ENCODE assay signal across 10 mouse cellular contexts in the genomic region with DNA sequence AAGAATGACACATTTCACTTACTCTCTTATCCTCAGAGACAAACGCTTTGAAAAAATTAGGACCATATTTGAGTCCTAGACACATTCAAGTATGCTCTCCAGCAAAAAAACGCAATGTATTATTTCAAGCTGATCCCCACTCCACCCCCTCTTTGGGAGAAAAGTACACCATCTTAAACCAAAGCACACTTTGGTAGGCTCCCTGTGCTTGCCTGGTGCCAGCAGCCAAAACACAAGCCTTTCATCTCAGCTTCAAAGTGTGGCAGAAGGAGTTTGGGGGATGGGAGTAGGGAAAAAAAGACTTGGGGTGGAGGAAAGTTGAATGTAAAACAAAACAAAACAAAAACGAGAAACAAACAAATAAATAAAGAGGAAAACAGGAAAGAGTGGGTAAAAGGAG.
DNase-seq lines count a peak whose midpoint lies in the region; ATAC-seq and TF ChIP-seq lines count a peak whose summit lies in the region.
"Had no signal": no experiment of that assay in that cellular context is flagged by ENCODE, and none has a peak within 500 bp of the region (broad histone marks: within the 10 kb centered on the region; RNA-seq: fewer than 3 reads in every experiment).

No protein-coding gene starts in this region.

- H3K4me1 ChIP-seq in kidney, embryonic 16.5 days (ENCODE audit: insufficient read depth, low read length), result 0 out of 2 replicates have a peak, but pooled peaks cover 4% of the 10 kb centered on the region
- no peaks in the 10 kb centered on the region for H3K4me1 ChIP-seq in kidney, adult 2 months (ENCODE audit: control insufficient read depth, insufficient read depth, low read length)
- peaks cover 6% of the 10 kb centered on the region; the same call in 1 of the 2 replicates for H3K4me1 ChIP-seq in embryonic facial prominence, embryonic 12.5 days
- H3K4me1 ChIP-seq in hindbrain, embryonic 12.5 days, result peaks cover 14% of the 10 kb centered on the region; the same call in 1 of the 2 replicates
- peaks cover 8% of the 10 kb centered on the region for H3K4me1 ChIP-seq in midbrain, embryonic 15.5 days
- H3K4me1 ChIP-seq: liver, embryonic 15.5 days had no signal

- no peak for DNase-seq in kidney, adult 2 months
- DNase-seq in thymus, postnatal 36 days, result no peak
- DNase-seq in left cerebral cortex, adult 9 months (ENCODE audit: low spot score in 2 of 2), result no peak
- DNase-seq in layer of hippocampus, postnatal 25 days (ENCODE audit: extremely low spot score in 1 of 2, low spot score in 1 of 2), result no peak
- DNase-seq: adrenal gland, adult 8-10 months had no signal

- no peak overlapping the region for H3K9ac ChIP-seq in kidney, embryonic 16.5 days (replicated peaks; ENCODE audit: low read length)
- H3K9ac ChIP-seq in embryonic facial prominence, embryonic 12.5 days, result no peak overlapping the region
- H3K9ac ChIP-seq in hindbrain, embryonic 12.5 days, result no peak overlapping the region
- no peak overlapping the region for H3K9ac ChIP-seq in midbrain, embryonic 15.5 days
- H3K9ac ChIP-seq: liver, embryonic 15.5 days had no signal

- peak overlapping the region; percentile 21 for H3K4me3 ChIP-seq in kidney, embryonic 16.5 days (ENCODE audit: low read length)
- no peak overlapping the region for H3K4me3 ChIP-seq in kidney, adult 2 months (ENCODE audit: insufficient read depth, low read depth, low read length)
- H3K4me3 ChIP-seq in embryonic facial prominence, embryonic 12.5 days, result peak overlapping the region; percentile 9; the same call in 1 of the 2 replicates
- H3K4me3 ChIP-seq in hindbrain, embryonic 12.5 days, result no peak overlapping the region
- H3K4me3 ChIP-seq in midbrain, embryonic 15.5 days, result peak overlapping the region; percentile 20
- H3K4me3 ChIP-seq: liver, embryonic 15.5 days had no signal

- WGBS in kidney, embryonic 16.5 days, result 14% methylated on average over 3 of the region's 3 CpGs
- 15% methylated on average over 3 of the region's 3 CpGs for WGBS in kidney, adult 2 months
- WGBS in embryonic facial prominence, embryonic 12.5 days, result 6% methylated on average over 3 of the region's 3 CpGs
- WGBS in hindbrain, embryonic 12.5 days, result 17% methylated on average over 3 of the region's 3 CpGs
- WGBS in midbrain, embryonic 15.5 days, result 16% methylated on average over 3 of the region's 3 CpGs

- H3K36me3 ChIP-seq in kidney, embryonic 16.5 days (ENCODE audit: insufficient read depth, low read length), result no peaks in the 10 kb centered on the region
- no peaks in the 10 kb centered on the region for H3K36me3 ChIP-seq in kidney, adult 2 months (ENCODE audit: control insufficient read depth, insufficient read depth, low read length)
- no peaks in the 10 kb centered on the region for H3K36me3 ChIP-seq in embryonic facial prominence, embryonic 12.5 days
- H3K36me3 ChIP-seq in hindbrain, embryonic 12.5 days, result no peaks in the 10 kb centered on the region
- no peaks in the 10 kb centered on the region for H3K36me3 ChIP-seq in midbrain, embryonic 15.5 days (replicated peaks)
- H3K36me3 ChIP-seq: liver, embryonic 15.5 days had no signal

- no peak for TF ChIP-seq CTCF in kidney, adult 2 months (conservative IDR thresholded peaks at IDR 0.05; ENCODE audit: insufficient read depth, insufficient read length, low read depth, low read length)

- peak overlapping the region; percentile 41 for H3K4me2 ChIP-seq in kidney, embryonic 16.5 days (replicated peaks; ENCODE audit: low read depth, low read length)
- H3K4me2 ChIP-seq in embryonic facial prominence, embryonic 12.5 days (replicated peaks), result peak overlapping the region; percentile 40
- peak overlapping the region; percentile 36 for H3K4me2 ChIP-seq in hindbrain, embryonic 12.5 days (replicated peaks)
- peak overlapping the region; percentile 45 for H3K4me2 ChIP-seq in midbrain, embryonic 15.5 days
- H3K4me2 ChIP-seq: liver, embryonic 15.5 days had no signal

- H3K27me3 ChIP-seq in kidney, embryonic 16.5 days (ENCODE audit: insufficient read depth, low read length), result no peaks in the 10 kb centered on the region
- no peaks in the 10 kb centered on the region for H3K27me3 ChIP-seq in kidney, adult 2 months (replicated peaks; ENCODE audit: control insufficient read depth, insufficient read depth, low read length)
- no peaks in the 10 kb centered on the region for H3K27me3 ChIP-seq in embryonic facial prominence, embryonic 12.5 days
- H3K27me3 ChIP-seq in hindbrain, embryonic 12.5 days, result no peaks in the 10 kb centered on the region
- no peaks in the 10 kb centered on the region for H3K27me3 ChIP-seq in midbrain, embryonic 15.5 days (replicated peaks)
- H3K27me3 ChIP-seq: liver, embryonic 15.5 days had no signal

- peak overlapping the region; percentile 13; the same call in 1 of the 2 replicates for H3K27ac ChIP-seq in kidney, embryonic 16.5 days (ENCODE audit: low read length)
- H3K27ac ChIP-seq in kidney, adult 2 months (ENCODE audit: insufficient read depth, low read depth, low read length), result no peak overlapping the region
- H3K27ac ChIP-seq in embryonic facial prominence, embryonic 12.5 days, result peak overlapping the region; percentile 71; the same call in 1 of the 2 replicates
- H3K27ac ChIP-seq in hindbrain, embryonic 12.5 days, result no peak overlapping the region
- no peak overlapping the region for H3K27ac ChIP-seq in midbrain, embryonic 15.5 days
- H3K27ac ChIP-seq: liver, embryonic 15.5 days had no signal

- no peak for TF ChIP-seq POLR2A in kidney, adult 2 months (IDR thresholded peaks at IDR 0.05; ENCODE audit: low read depth, low read length)

- ATAC-seq in kidney, embryonic 16.5 days (ENCODE audit: low FRiP score, low TSS enrichment), result peak; percentile 69; the same call in 1 of the 2 replicates
- ATAC-seq in embryonic facial prominence, embryonic 12.5 days (ENCODE audit: insufficient number of reproducible peaks, insufficient read depth, low FRiP score, low TSS enrichment), result no peak
- ATAC-seq in hindbrain, embryonic 12.5 days (ENCODE audit: low FRiP score), result peak; percentile 24; the same call in 1 of the 2 replicates
- peak; percentile 75; the same call in 1 of the 2 replicates for ATAC-seq in midbrain, embryonic 15.5 days (replicated peaks)

- H3K9me3 ChIP-seq in kidney, embryonic 16.5 days (ENCODE audit: low read length), result no peaks in the 10 kb centered on the region
- no peaks in the 10 kb centered on the region for H3K9me3 ChIP-seq in embryonic facial prominence, embryonic 12.5 days
- no peaks in the 10 kb centered on the region for H3K9me3 ChIP-seq in hindbrain, embryonic 12.5 days (replicated peaks)
- no peaks in the 10 kb centered on the region for H3K9me3 ChIP-seq in midbrain, embryonic 15.5 days
- H3K9me3 ChIP-seq: liver, embryonic 15.5 days had no signal

Comparison
In these comparisons a context has a peak if more than half of its experiments do, and no peak if none do; other contexts are left out.
1. H3K27ac ChIP-seq: peak in kidney, embryonic 16.5 days (single experiment) and embryonic facial prominence, embryonic 12.5 days (single experiment); none in kidney, adult 2 months (single experiment), hindbrain, embryonic 12.5 days (single experiment) and midbrain, embryonic 15.5 days (single experiment).
2. H3K4me3 ChIP-seq: peak in kidney, embryonic 16.5 days (single experiment), embryonic facial prominence, embryonic 12.5 days (single experiment) and midbrain, embryonic 15.5 days (single experiment); none in kidney, adult 2 months (single experiment) and hindbrain, embryonic 12.5 days (single experiment).
3. Peak in every context shown above with its lines, with median percentiles within 50 percentile points of each other: H3K4me2 ChIP-seq.